Mouse (Mus musculus) monocyte, adult 5-6 weeks (primary cell): ENCODE measurements around the gene Lrr1. TPM values are rescaled to one million over a fixed set of nuclear protein-coding genes. Genes with fewer than 3 reads are reported as not detected.
"Not testable (repeated sequence)": the region's sequence is repeated elsewhere in the genome, so short reads cannot be mapped to it uniquely, and the experiment has no call there.

Source experiments
- ATAC-seq: fragments of 153-309, 156-312 bp; replicated peaks from 2 replicates; pipeline ENCODE4 v1.8.0; 2017; ENCODE audit warnings: mild to moderate bottlenecking; ENCODE audit not compliant: low TSS enrichment, insufficient number of reproducible peaks, severe bottlenecking, poor library complexity, low FRiP score
- total RNA-seq: library from RNA; stranded (forward); fragments of 200-1000, 200-491, 200-594 nt; gene quantifications from 3 replicates; pipeline ENCODE4 v1.2.3, GENCODE M21; 2017

Gene Lrr1
- total RNA-seq, 1 experiment from 2014 or later, result not detected

GRCm38 (mm10) chr12:69158765-69159577 lies 9.6 kb upstream of the Lrr1 start, which contains the start of gene Rps29:
Gene Rps29, minus strand, starts transcription at chr12:69159186.
- ATAC-seq, result peak; percentile 89

- ATAC-seq, result peak; percentile 29; the same call in 1 of the 2 replicates
Measured at GRCm38 (mm10) chr12:69159578-69159940, 9.1 kb upstream of the Lrr1 start.

- not testable (repeated sequence) for ATAC-seq
Measured at GRCm38 (mm10) chr12:69160677-69161076, 7.9 kb upstream of the Lrr1 start.

- not testable (repeated sequence) for ATAC-seq
Measured at GRCm38 (mm10) chr12:69163586-69163985, 5.0 kb upstream of the Lrr1 start.

GRCm38 (mm10) chr12:69164904-69165303 lies 3.7 kb upstream of the Lrr1 start:
- no peak for ATAC-seq

GRCm38 (mm10) chr12:69166861-69167581 lies 1.6 kb upstream of the Lrr1 start:
- not testable (repeated sequence) for ATAC-seq

- ATAC-seq, result no peak
Measured at GRCm38 (mm10) chr12:69167656-69168460, 756 bp upstream of the Lrr1 start.

- ATAC-seq, result no peak
Measured at GRCm38 (mm10) chr12:69171307-69171706, 2.7 kb downstream of the Lrr1 start.

GRCm38 (mm10) chr12:69175975-69176374 lies 7.4 kb downstream of the Lrr1 start:
- ATAC-seq, result no peak

GRCm38 (mm10) chr12:69177526-69177925 lies 8.9 kb downstream of the Lrr1 start:
- no peak for ATAC-seq

GRCm38 (mm10) chr12:69179371-69179770 lies 10.8 kb downstream of the Lrr1 start:
- ATAC-seq, result no peak

- ATAC-seq, result no peak
Measured at GRCm38 (mm10) chr12:69181800-69182199, 13.2 kb downstream of the Lrr1 start.

- ATAC-seq, result peak; percentile 92
Measured at GRCm38 (mm10) chr12:69183583-69184308, 15.1 kb downstream of the Lrr1 start, which contains the start of the genes Rpl36al and Mgat2. Gene Rpl36al, minus strand, starts transcription at chr12:69184083. Gene Mgat2, plus strand, starts transcription at chr12:69184157.

GRCm38 (mm10) chr12:69184342-69185295 lies 16.0 kb downstream of the Lrr1 start:
- peak; percentile 49 for ATAC-seq

- no peak for ATAC-seq
Measured at GRCm38 (mm10) chr12:69185371-69185770, 16.8 kb downstream of the Lrr1 start.

- no peak for ATAC-seq
Measured at GRCm38 (mm10) chr12:69186811-69187471, 18.3 kb downstream of the Lrr1 start.

GRCm38 (mm10) chr12:69190074-69190473 lies 21.5 kb downstream of the Lrr1 start:
- no peak for ATAC-seq
